In genomic region chr2:162515993-162516392, GRCm38 (mm10) we compare ENCODE assay signal across 26 mouse cellular contexts.
"Had no signal": no experiment of that assay in that cellular context is flagged by ENCODE, and none has a peak within 500 bp of the region (broad histone marks: within the 10 kb centered on the region; RNA-seq: fewer than 3 reads in every experiment).

No protein-coding gene starts in this region.

- H3K27ac ChIP-seq: gastrocnemius, adult 2 months; heart, adult 2 months; hindbrain, embryonic 10.5 days; hindbrain, embryonic 12.5 days; hindbrain, embryonic 14.5 days; intestine, embryonic 15.5 days; layer of hippocampus, adult 2 months; left cerebral cortex, adult 2 months; limb, embryonic 10.5 days; limb, embryonic 12.5 days; liver, embryonic 13.5 days; liver, embryonic 15.5 days had no signal

- H3K4me3 ChIP-seq: gastrocnemius, adult 2 months; heart, adult 2 months; heart, embryonic 12.5 days; hindbrain, embryonic 10.5 days; hindbrain, embryonic 12.5 days; intestine, embryonic 15.5 days; layer of hippocampus, adult 2 months; left cerebral cortex, adult 2 months; limb, embryonic 10.5 days; limb, embryonic 12.5 days; liver, embryonic 13.5 days; liver, embryonic 15.5 days had no signal

- DNase-seq: gastrocnemius, adult 2 months; gastrocnemius, postnatal 10 days; gastrocnemius, postnatal 25 days; heart, adult 2 months; heart, postnatal 10 days; heart, postnatal 4 days; kidney, adult 2 months; kidney, postnatal 10 days; kidney, postnatal 25 days; liver; liver, embryonic 13.5 days; liver, postnatal 0 days had no signal

- H3K27me3 ChIP-seq: heart, embryonic 12.5 days; hindbrain, embryonic 12.5 days; intestine, embryonic 15.5 days; limb, embryonic 12.5 days; liver, embryonic 13.5 days; liver, embryonic 15.5 days had no signal

- H3K4me1 ChIP-seq: hindbrain, embryonic 10.5 days; hindbrain, embryonic 12.5 days; intestine, embryonic 15.5 days; limb, embryonic 10.5 days; limb, embryonic 12.5 days; liver, embryonic 13.5 days; liver, embryonic 15.5 days had no signal

- H3K9ac ChIP-seq: heart, embryonic 12.5 days; hindbrain, embryonic 12.5 days; hindbrain, embryonic 14.5 days; intestine, embryonic 15.5 days; limb, embryonic 12.5 days; liver, embryonic 13.5 days; liver, embryonic 15.5 days; liver, postnatal 0 days had no signal

- ATAC-seq: hindbrain, embryonic 16.5 days; inflammation-experienced regulatory T-cells, adult 6 months; intestine, embryonic 15.5 days; intestine, postnatal 0 days; liver, postnatal 0 days had no signal

- H3K4me2 ChIP-seq: heart, embryonic 12.5 days; hindbrain, embryonic 12.5 days; hindbrain, embryonic 14.5 days; intestine, embryonic 15.5 days; limb, embryonic 12.5 days; liver, embryonic 11.5 days; liver, embryonic 13.5 days; liver, embryonic 15.5 days had no signal

- H3K36me3 ChIP-seq: heart, embryonic 12.5 days; hindbrain, embryonic 10.5 days; hindbrain, embryonic 12.5 days; intestine, embryonic 15.5 days; limb, embryonic 10.5 days; limb, embryonic 12.5 days; liver, embryonic 13.5 days; liver, embryonic 15.5 days had no signal

- H3K9me3 ChIP-seq: heart, embryonic 12.5 days; hindbrain, embryonic 10.5 days; hindbrain, embryonic 12.5 days; intestine, embryonic 15.5 days; limb, embryonic 10.5 days; liver, embryonic 13.5 days; liver, embryonic 15.5 days had no signal
